Mouse (Mus musculus) myocyte (in vitro differentiated cells): Measurements from ENCODE around the gene Txlna. TPM values are rescaled to one million over a fixed set of nuclear protein-coding genes. Genes with fewer than 3 reads are reported as not detected.

Experiments used
- H3K27me3 ChIP-seq: one replicate; pipeline ENCODE4 v1.6.1; 2011; ENCODE audit not compliant: control insufficient read depth, insufficient read depth, insufficient read length
- H3K36me3 ChIP-seq: one replicate; pipeline ENCODE4 v1.6.1; 2011; ENCODE audit not compliant: control insufficient read depth, insufficient read depth
- H3K4me2 ChIP-seq: one replicate; pipeline ENCODE4 v1.6.1; 2011; ENCODE audit warnings: low read depth, control low read depth
- H3K4me3 ChIP-seq: one replicate; pipeline ENCODE4 v1.5.1; 2011; ENCODE audit warnings: mild to moderate bottlenecking, control low read depth, moderate library complexity
- H3K79me2 ChIP-seq: one replicate; pipeline ENCODE4 v1.6.1; 2011; ENCODE audit not compliant: control insufficient read depth, insufficient read depth
- H3ac ChIP-seq: one replicate; pipeline ENCODE4 v1.6.1; 2011; ENCODE audit not compliant: control insufficient read depth, insufficient read length
- CEBPB ChIP-seq: IDR thresholded peaks from 2 replicates; pipeline ENCODE4 v1.6.1; 2011; ENCODE audit warnings: mild to moderate bottlenecking, moderate library complexity; ENCODE audit not compliant: poor library complexity, insufficient read depth, severe bottlenecking
- E2F4 ChIP-seq: IDR thresholded peaks from one replicate; pipeline ENCODE4 v1.6.1; 2011; ENCODE audit warnings: mild to moderate bottlenecking, control low read depth, moderate library complexity; ENCODE audit not compliant: insufficient read depth
- MAX ChIP-seq: IDR thresholded peaks from one replicate; pipeline ENCODE4 v1.6.1; 2011; ENCODE audit warnings: low read depth, mild to moderate bottlenecking, control low read depth
- MYOD1 ChIP-seq, 3 experiments: IDR thresholded peaks; one replicate each; pipeline ENCODE4 v1.6.1; 2011; ENCODE audit warnings: control low read depth in 2 of 3, low read depth in 2 of 3, mild to moderate bottlenecking in 2 of 3, moderate library complexity in 1 of 3; ENCODE audit not compliant: insufficient read length in 2 of 3, control insufficient read depth in 1 of 3
- MYOG ChIP-seq, 3 experiments: IDR thresholded peaks; one replicate each; pipeline ENCODE4 v1.6.1; 2011; ENCODE audit warnings: control low read depth in 2 of 3, low read depth in 2 of 3, mild to moderate bottlenecking in 2 of 3; ENCODE audit not compliant: insufficient read length in 2 of 3, control insufficient read depth in 1 of 3, insufficient read depth in 1 of 3
- POLR2A ChIP-seq: IDR thresholded peaks from one replicate; pipeline ENCODE4 v1.6.1; 2011; ENCODE audit warnings: low read depth, mild to moderate bottlenecking, control low read depth, moderate library complexity; ENCODE audit not compliant: insufficient read length
- POLR2AphosphoS2 ChIP-seq: IDR thresholded peaks from one replicate; pipeline ENCODE4 v1.6.1; 2011; ENCODE audit warnings: low read depth, control low read depth; ENCODE audit not compliant: insufficient read length
- REST ChIP-seq: IDR thresholded peaks from one replicate; pipeline ENCODE4 v1.6.1; 2011; ENCODE audit warnings: mild to moderate bottlenecking, control low read depth, moderate library complexity; ENCODE audit not compliant: insufficient read depth, insufficient read length
- SRF ChIP-seq: IDR thresholded peaks from one replicate; pipeline ENCODE4 v1.6.1; 2011; ENCODE audit warnings: low read depth; ENCODE audit not compliant: control insufficient read depth, insufficient read length
- TCF12 ChIP-seq: IDR thresholded peaks from one replicate; pipeline ENCODE4 v1.6.1; 2011; ENCODE audit warnings: mild to moderate bottlenecking, control low read depth; ENCODE audit not compliant: poor library complexity, insufficient read depth, severe bottlenecking
- TCF3 ChIP-seq: IDR thresholded peaks from one replicate; pipeline ENCODE4 v1.6.1; 2011; ENCODE audit warnings: low read depth, control low read depth; ENCODE audit not compliant: insufficient read length
- USF1 ChIP-seq: IDR thresholded peaks from one replicate; pipeline ENCODE4 v1.6.1; 2011; ENCODE audit warnings: low read depth, mild to moderate bottlenecking, control low read depth, moderate library complexity
- polyA plus RNA-seq: library from polyadenylated mRNA; unstranded; fragments of >200 nt; fragmentation: generic; extraction: Trizol; gene quantifications from one replicate; pipeline ENCODE4 v1.2.1, GENCODE M21; 2012; ENCODE audit warnings: missing spikeins

Txlna gene
- polyA plus RNA-seq, 1 experiment: 23.6 TPM

GRCm38 (mm10) chr4:129622120-129622802, 18.6 kb downstream of the Txlna start:
- peaks cover 6% of the 10 kb centered on the region for H3K36me3 ChIP-seq
- H3K4me3 ChIP-seq: peak overlapping the region; percentile 50
- peak overlapping the region; percentile 99 for H3K4me2 ChIP-seq
- peaks cover 5% of the 10 kb centered on the region for H3K79me2 ChIP-seq
- no peak for TF ChIP-seq SRF
- no peak for TF ChIP-seq MYOG (IDR thresholded peaks at IDR 0.05; ENCODE audit: control insufficient read depth in 1 of 3, insufficient read depth in 1 of 3, insufficient read length in 2 of 3, low read depth in 2 of 3)
- TF ChIP-seq TCF12: no peak
- H3K27me3 ChIP-seq: no peaks in the 10 kb centered on the region
- no peak overlapping the region for H3ac ChIP-seq

- Histone ChIP-seq H3K27me3 (no peaks in the 10 kb centered on the region), H3K36me3 (no peaks in the 10 kb centered on the region), H3K4me3 (no peak overlapping the region), H3K79me2 (peaks cover 5% of the 10 kb centered on the region), H3K4me2 (no peak overlapping the region), H3ac (no peak overlapping the region)
- TF ChIP-seq POLR2A (no peak), TCF3 (no peak), REST (no peak), MYOD1 (IDR thresholded peaks at IDR 0.05; ENCODE audit: control insufficient read depth in 1 of 3, insufficient read length in 2 of 3, low read depth in 2 of 3) (no peak), E2F4 (no peak), USF1 (no peak), CEBPB (no peak), SRF (no peak), TCF12 (no peak), MYOG (IDR thresholded peaks at IDR 0.05; ENCODE audit: control insufficient read depth in 1 of 3, insufficient read depth in 1 of 3, insufficient read length in 2 of 3, low read depth in 2 of 3) (no peak), MAX (no peak), POLR2AphosphoS2 (no peak)
Observed at GRCm38 (mm10) chr4:129621283-129621841, 19.5 kb downstream of the Txlna start.

GRCm38 (mm10) chr4:129620419-129621282, 20.2 kb downstream of the Txlna start:
- no peak overlapping the region for H3K4me3 ChIP-seq
- H3K79me2 ChIP-seq: peaks cover 5% of the 10 kb centered on the region
- no peaks in the 10 kb centered on the region for H3K27me3 ChIP-seq
- no peaks in the 10 kb centered on the region for H3K36me3 ChIP-seq
- H3K4me2 ChIP-seq: no peak overlapping the region
- TF ChIP-seq CEBPB (no peak), TCF12 (no peak), USF1 (no peak), MAX (no peak), REST (no peak), MYOD1 (IDR thresholded peaks at IDR 0.05; ENCODE audit: control insufficient read depth in 1 of 3, insufficient read length in 2 of 3, low read depth in 2 of 3) (no peak), E2F4 (no peak), SRF (no peak), POLR2A (no peak), POLR2AphosphoS2 (no peak), TCF3 (no peak), MYOG (IDR thresholded peaks at IDR 0.05; ENCODE audit: control insufficient read depth in 1 of 3, insufficient read depth in 1 of 3, insufficient read length in 2 of 3, low read depth in 2 of 3) (no peak)
- H3ac ChIP-seq: no peak overlapping the region

GRCm38 (mm10) chr4:129618786-129619691, 21.8 kb downstream of the Txlna start, which contains the start of gene Iqcc:
Gene Iqcc, minus strand, starts transcription at chr4:129619099.
- no peaks in the 10 kb centered on the region for H3K27me3 ChIP-seq
- H3K36me3 ChIP-seq: no peaks in the 10 kb centered on the region
- TF ChIP-seq MYOD1 (IDR thresholded peaks at IDR 0.05; ENCODE audit: control insufficient read depth in 1 of 3, insufficient read length in 2 of 3, low read depth in 2 of 3): peak; percentile 50 to 85 (median 75)
- TF ChIP-seq CEBPB: no peak
- no peak for TF ChIP-seq MYOG (IDR thresholded peaks at IDR 0.05; ENCODE audit: control insufficient read depth in 1 of 3, insufficient read depth in 1 of 3, insufficient read length in 2 of 3, low read depth in 2 of 3)
- peak; percentile 54 for TF ChIP-seq SRF
- no peak for TF ChIP-seq E2F4
- TF ChIP-seq USF1: no peak
- peak; percentile 98 for TF ChIP-seq POLR2A
- TF ChIP-seq REST: peak; percentile 21
- TF ChIP-seq TCF3: no peak
- no peak for TF ChIP-seq TCF12
- peak; percentile 99 for TF ChIP-seq POLR2AphosphoS2
- no peak for TF ChIP-seq MAX
- H3ac ChIP-seq: peak within 1 kb of the TSS; percentile 46
- peak within 1 kb of the TSS; percentile 83 for H3K4me3 ChIP-seq
- H3K79me2 ChIP-seq: peaks cover 5% of the 10 kb centered on the region
- H3K4me2 ChIP-seq: peak within 1 kb of the TSS; percentile 92
